Mouse (Mus musculus) hindbrain, embryonic 13.5 days (tissue): ENCODE results near the gene Tns3. TPM values are rescaled to one million over a fixed set of nuclear protein-coding genes. Genes with fewer than 3 reads are reported as not detected.

Source experiments
- ATAC-seq: fragments of 200-750 bp; cut with Nextera tagmentation; 2 replicates; pipeline ENCODE4 v1.8.0; 2017; ENCODE audit warnings: moderate TSS enrichment; ENCODE audit not compliant: low FRiP score
- H3K27ac ChIP-seq: fragments of 300-500 bp; sonication (generic); 2 replicates; pipeline ENCODE4 v1.5.1; 2015; ENCODE audit warnings: inconsistent platforms, mild to moderate bottlenecking, moderate library complexity
- H3K27me3 ChIP-seq: fragments of 300-500 bp; sonication (generic); 2 replicates; pipeline ENCODE4 v1.6.1; 2015; ENCODE audit warnings: mild to moderate bottlenecking, inconsistent platforms
- H3K36me3 ChIP-seq: fragments of 300-500 bp; sonication (generic); 2 replicates; pipeline ENCODE4 v1.6.1; 2015; ENCODE audit warnings: mild to moderate bottlenecking, inconsistent platforms
- H3K4me1 ChIP-seq: fragments of 300-500 bp; sonication (generic); replicated peaks from 2 replicates; pipeline ENCODE4 v1.6.1; 2015; ENCODE audit warnings: inconsistent platforms
- H3K4me2 ChIP-seq: fragments of 300-500 bp; sonication (generic); 2 replicates; pipeline ENCODE4 v1.6.1; 2015; ENCODE audit warnings: inconsistent platforms, mild to moderate bottlenecking, moderate library complexity
- H3K4me3 ChIP-seq: fragments of 300-500 bp; sonication (generic); 2 replicates; pipeline ENCODE4 v1.5.1; 2015; ENCODE audit warnings: mild to moderate bottlenecking, inconsistent platforms
- H3K9ac ChIP-seq: fragments of 300-500 bp; sonication (generic); 2 replicates; pipeline ENCODE4 v1.6.1; 2015; ENCODE audit warnings: mild to moderate bottlenecking, inconsistent platforms
- H3K9me3 ChIP-seq: fragments of 300-500 bp; sonication (generic); 2 replicates; pipeline ENCODE4 v1.6.1; 2016; ENCODE audit warnings: inconsistent platforms
- WGBS: fragments of 180-500 bp; shearing (Covaris S2); methylation state at CpG from one replicate; pipeline ENCODE4 v1.1.7; 2015; 5-methylcytosine and 5-hydroxymethylcytosine counted together
- polyA plus RNA-seq: library from polyadenylated mRNA; unstranded; fragments of >200 nt; fragmentation: Nextera tagmentation; extraction: Ambion mirVana; gene quantifications from 2 replicates; pipeline ENCODE4 v1.2.1, GENCODE M21; 2015

The Tns3 gene
- polyA plus RNA-seq, 1 experiment from 2014 or later = 5.3 TPM

GRCm38 (mm10) chr11:8656448-8657393 is 7.6 kb downstream of the Tns3 start:
- no peak for ATAC-seq
- Histone ChIP-seq H3K4me2 (no peak overlapping the region), H3K4me3 (no peak overlapping the region), H3K27me3 (0 out of 2 replicates have a peak, but pooled peaks cover 3% of the 10 kb centered on the region), H3K4me1 (peaks cover 22% of the 10 kb centered on the region), H3K9me3 (no peaks in the 10 kb centered on the region), H3K9ac (no peak overlapping the region), H3K27ac (no peak overlapping the region), H3K36me3 (no peaks in the 10 kb centered on the region)
- 65% methylated on average over 12 of the region's 12 CpGs for WGBS

GRCm38 (mm10) chr11:8653800-8654295 is 10.5 kb downstream of the Tns3 start:
- peak; percentile 41; the same call in 1 of the 2 replicates for ATAC-seq
- no peaks in the 10 kb centered on the region for H3K27me3 ChIP-seq
- peaks cover 21% of the 10 kb centered on the region for H3K4me1 ChIP-seq
- no peak overlapping the region for H3K27ac ChIP-seq
- H3K9me3 ChIP-seq = no peaks in the 10 kb centered on the region
- no peak overlapping the region for H3K9ac ChIP-seq
- no peak overlapping the region for H3K4me3 ChIP-seq
- H3K36me3 ChIP-seq = no peaks in the 10 kb centered on the region
- no peak overlapping the region for H3K4me2 ChIP-seq
- WGBS = 36% methylated on average over 13 of the region's 13 CpGs

- WGBS = 41% methylated on average over 10 of the region's 10 CpGs
- no peaks in the 10 kb centered on the region for H3K36me3 ChIP-seq
- no peak overlapping the region for H3K4me3 ChIP-seq
- H3K27me3 ChIP-seq = no peaks in the 10 kb centered on the region
- peaks cover 19% of the 10 kb centered on the region; the same call in 1 of the 2 replicates for H3K4me1 ChIP-seq
- no peak for ATAC-seq
- no peak overlapping the region for H3K27ac ChIP-seq
- no peaks in the 10 kb centered on the region for H3K9me3 ChIP-seq
- H3K9ac ChIP-seq = no peak overlapping the region
- H3K4me2 ChIP-seq = no peak overlapping the region
These were observed 11.3 kb downstream of the Tns3 start for GRCm38 (mm10) chr11:8652792-8653645.

GRCm38 (mm10) chr11:8652116-8652714 is 12.1 kb downstream of the Tns3 start:
- H3K4me3 ChIP-seq = no peak overlapping the region
- no peaks in the 10 kb centered on the region for H3K9me3 ChIP-seq
- peaks cover 19% of the 10 kb centered on the region; the same call in 1 of the 2 replicates for H3K4me1 ChIP-seq
- no peak overlapping the region for H3K27ac ChIP-seq
- no peak for ATAC-seq
- WGBS = 67% methylated on average over 10 of the region's 10 CpGs
- no peak overlapping the region for H3K9ac ChIP-seq
- no peak overlapping the region for H3K4me2 ChIP-seq
- no peaks in the 10 kb centered on the region for H3K36me3 ChIP-seq
- no peaks in the 10 kb centered on the region for H3K27me3 ChIP-seq

GRCm38 (mm10) chr11:8651448-8652035 is 12.8 kb downstream of the Tns3 start:
- Histone ChIP-seq H3K27ac (no peak overlapping the region), H3K4me1 (peaks cover 16% of the 10 kb centered on the region; the same call in 1 of the 2 replicates), H3K27me3 (no peaks in the 10 kb centered on the region), H3K9me3 (no peaks in the 10 kb centered on the region), H3K4me3 (no peak overlapping the region), H3K36me3 (no peaks in the 10 kb centered on the region), H3K9ac (no peak overlapping the region), H3K4me2 (no peak overlapping the region)
- 86% methylated on average over 10 of the region's 10 CpGs for WGBS
- no peak for ATAC-seq

- Histone ChIP-seq H3K36me3 (no peaks in the 10 kb centered on the region), H3K4me1 (0 out of 2 replicates have a peak, but pooled peaks cover 4% of the 10 kb centered on the region), H3K9me3 (no peaks in the 10 kb centered on the region), H3K9ac (no peak overlapping the region), H3K27me3 (no peaks in the 10 kb centered on the region), H3K27ac (no peak overlapping the region), H3K4me3 (no peak overlapping the region), H3K4me2 (no peak overlapping the region)
- 81% methylated on average over 3 of the region's 3 CpGs for WGBS
- no peak for ATAC-seq
These were observed 18.7 kb downstream of the Tns3 start for GRCm38 (mm10) chr11:8645609-8646008.

GRCm38 (mm10) chr11:8644272-8644671 is 20.1 kb downstream of the Tns3 start:
- Histone ChIP-seq H3K9ac (no peak overlapping the region), H3K27me3 (no peaks in the 10 kb centered on the region), H3K27ac (no peak overlapping the region), H3K36me3 (no peaks in the 10 kb centered on the region), H3K4me2 (no peak overlapping the region), H3K4me1 (0 out of 2 replicates have a peak, but pooled peaks cover 3% of the 10 kb centered on the region), H3K9me3 (no peaks in the 10 kb centered on the region), H3K4me3 (no peak overlapping the region)
- ATAC-seq = no peak
- 95% methylated on average over 2 of the region's 2 CpGs for WGBS

- Histone ChIP-seq H3K4me2 (no peak overlapping the region), H3K27ac (no peak overlapping the region), H3K9ac (no peak overlapping the region), H3K4me1 (no peaks in the 10 kb centered on the region), H3K9me3 (no peaks in the 10 kb centered on the region), H3K4me3 (no peak overlapping the region), H3K36me3 (no peaks in the 10 kb centered on the region), H3K27me3 (0 out of 2 replicates have a peak, but pooled peaks cover 2% of the 10 kb centered on the region)
- no peak for ATAC-seq
- WGBS = 46% methylated on average over 10 of the region's 10 CpGs
These were observed 22.6 kb downstream of the Tns3 start for GRCm38 (mm10) chr11:8641634-8642277.

GRCm38 (mm10) chr11:8639726-8640125 is 24.6 kb downstream of the Tns3 start:
- 87% methylated on average over 3 of the region's 16 CpGs for WGBS
- Histone ChIP-seq H3K4me3 (no peak overlapping the region), H3K4me1 (no peaks in the 10 kb centered on the region), H3K9ac (no peak overlapping the region), H3K27ac (no peak overlapping the region), H3K4me2 (no peak overlapping the region), H3K9me3 (no peaks in the 10 kb centered on the region), H3K27me3 (0 out of 2 replicates have a peak, but pooled peaks cover 2% of the 10 kb centered on the region), H3K36me3 (no peaks in the 10 kb centered on the region)
- no peak for ATAC-seq

- 89% methylated on average over 6 of the region's 6 CpGs for WGBS
- no peaks in the 10 kb centered on the region for H3K36me3 ChIP-seq
- H3K4me2 ChIP-seq = no peak overlapping the region
These were observed 25.2 kb downstream of the Tns3 start for GRCm38 (mm10) chr11:8639007-8639718.

More at GRCm38 (mm10) chr11:8639007-8639718, 25.2 kb downstream of the Tns3 start:
- Histone ChIP-seq H3K4me1 (no peaks in the 10 kb centered on the region), H3K27ac (no peak overlapping the region), H3K27me3 (0 out of 2 replicates have a peak, but pooled peaks cover 2% of the 10 kb centered on the region), H3K9me3 (no peaks in the 10 kb centered on the region), H3K4me3 (no peak overlapping the region), H3K9ac (no peak overlapping the region)
- no peak for ATAC-seq
